Mouse (Mus musculus) ES-Bruce4 (cell line): ENCODE results near the gene Il17re.

Source experiments
- EP300 ChIP-seq: IDR thresholded peaks from 2 replicates; pipeline ENCODE4 v1.6.1; 2011; ENCODE audit warnings: low read depth, low read length; ENCODE audit not compliant: insufficient read depth
- POLR2A ChIP-seq: IDR thresholded peaks from one replicate; pipeline ENCODE4 v1.8.1; 2011; ENCODE audit warnings: low read length; ENCODE audit not compliant: insufficient read depth

DNA sequence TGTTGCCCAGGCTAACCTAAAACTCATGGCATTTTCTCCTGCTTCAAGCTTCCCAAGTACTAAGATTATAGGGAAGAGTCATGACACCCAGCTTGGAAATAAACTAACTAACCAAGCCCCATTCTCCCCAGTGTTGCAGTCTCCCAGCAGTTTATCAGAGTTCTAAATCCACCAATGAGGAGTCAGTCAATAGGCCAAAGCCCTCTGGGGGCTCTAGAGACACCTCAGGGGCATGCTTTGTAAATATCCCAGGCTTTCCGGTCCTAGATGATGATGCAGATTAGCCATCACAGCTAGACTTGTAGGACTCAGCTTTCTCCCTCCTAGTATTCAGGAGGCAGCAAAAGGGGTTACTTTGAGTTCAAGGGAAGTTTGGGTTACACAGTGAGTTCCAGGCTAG, 48.3 kb upstream of the Il17re start:
- TF ChIP-seq POLR2A (no peak), EP300 (no peak)
